Mouse (Mus musculus) gastrocnemius, postnatal 14 days (tissue): Measurements from ENCODE around the gene Cst3. TPM values are rescaled to one million over a fixed set of nuclear protein-coding genes. Genes with fewer than 3 reads are reported as not detected.

Experiments
- DNase-seq: peaks from one replicate; pipeline ENCODE4 v3.0.0; 2021; ENCODE audit warnings: mixed read lengths
- intact Hi-C: fragments of 180-260 bp; cut with DNase I; formaldehyde crosslinking; loops from one replicate; pipeline ENCODE4 v1.15.1; 2025; ENCODE audit warnings: low total_unique reads
- long read RNA-seq, 2 experiments: library from polyadenylated mRNA; stranded (forward); transcript quantifications; one replicate each; pipeline ENCODE4 v2.0.0; 2021
- total RNA-seq, 2 experiments: library from RNA; stranded (reverse); gene quantifications; 2 replicates each; pipeline ENCODE4 v1.2.3; 2021

The Cst3 gene
- total RNA-seq = 100 to 1,000 TPM; 488 to 506 TPM
- long read RNA-seq, experiment 1, transcript Cst3-201 (3 exons, 860 nt) = major isoform, 314 of 330 reads
- long read RNA-seq, experiment 1, partial matches to known transcripts = 12 of 330 reads
- long read RNA-seq, experiment 1, other reads (novel, unspliced or antisense) = 2 of 330 reads
- long read RNA-seq, experiment 2, transcript Cst3-201 (3 exons, 860 nt) = major isoform, 451 of 458 reads
- long read RNA-seq, experiment 2, partial matches to known transcripts = 5 of 458 reads
- long read RNA-seq, experiment 2, other reads (novel, unspliced or antisense) = 2 of 458 reads

GRCm38 (mm10) chr2:148875335-148875811, at the start of gene Cst3:
Gene Cst3 (minus strand): TSS chr2:148875692.
- DNase-seq = peak; percentile 96

GRCm38 (mm10) chr2:148902286-148902685, 26.8 kb upstream of the Cst3 start:
- DNase-seq = peak; percentile 50
- intact Hi-C loops = loop anchor here (1.0 to 10.0 kb wide), 2 partner anchors 54 to 147 kb away; partner anchors contain the start of gene Cstl1

More at GRCm38 (mm10) chr2:148875335-148875811, at the start of gene Cst3:
- intact Hi-C loops = no loop called here

- no peak for DNase-seq
- intact Hi-C loops = loop anchor here (10.0 kb wide), 1 partner anchor 146 kb away; the partner anchor contains the start of gene Cstl1
Measured at GRCm38 (mm10) chr2:148900305-148900704, 24.8 kb upstream of the Cst3 start.

DNA sequence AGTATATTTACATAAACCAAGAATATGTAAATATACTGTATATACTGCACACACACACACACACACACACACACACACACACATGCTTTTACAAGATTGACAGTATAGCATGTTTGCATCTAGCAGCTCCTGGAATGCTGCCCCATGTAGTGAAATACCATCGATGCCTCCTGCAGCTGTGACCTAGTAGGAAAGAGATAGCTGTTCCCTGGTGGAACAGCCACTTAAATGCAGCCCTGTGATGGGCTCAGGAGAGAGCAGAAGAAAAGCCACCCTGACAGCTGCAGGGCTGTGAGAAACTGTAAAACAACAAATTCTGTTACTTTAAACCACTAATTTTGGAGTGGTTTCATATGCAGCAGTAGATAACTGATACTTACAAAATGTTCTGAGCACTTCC, 20.7 kb upstream of the Cst3 start:
- DNase-seq = no peak
- intact Hi-C loops = no loop called here

DNA sequence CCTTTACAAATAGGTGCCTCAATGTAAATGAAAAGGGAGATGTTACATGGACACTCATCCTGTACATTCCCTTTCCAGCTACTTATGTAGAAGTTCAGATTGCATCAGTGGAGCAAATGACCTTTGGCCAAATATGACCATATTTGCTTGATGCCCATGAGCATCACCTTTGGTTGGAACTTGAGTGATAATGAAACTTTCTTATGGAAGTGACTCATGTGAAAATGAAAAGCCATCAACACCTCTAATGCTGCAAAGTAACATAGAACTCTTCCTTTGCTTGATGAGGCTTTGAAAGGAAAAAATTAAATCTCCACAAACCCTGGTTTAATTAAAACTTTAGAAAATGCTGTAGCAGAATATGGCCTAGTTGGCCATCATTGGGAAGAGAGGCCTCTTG, 17.6 kb upstream of the Cst3 start:
- DNase-seq = no peak
- intact Hi-C loops = no loop called here

DNA sequence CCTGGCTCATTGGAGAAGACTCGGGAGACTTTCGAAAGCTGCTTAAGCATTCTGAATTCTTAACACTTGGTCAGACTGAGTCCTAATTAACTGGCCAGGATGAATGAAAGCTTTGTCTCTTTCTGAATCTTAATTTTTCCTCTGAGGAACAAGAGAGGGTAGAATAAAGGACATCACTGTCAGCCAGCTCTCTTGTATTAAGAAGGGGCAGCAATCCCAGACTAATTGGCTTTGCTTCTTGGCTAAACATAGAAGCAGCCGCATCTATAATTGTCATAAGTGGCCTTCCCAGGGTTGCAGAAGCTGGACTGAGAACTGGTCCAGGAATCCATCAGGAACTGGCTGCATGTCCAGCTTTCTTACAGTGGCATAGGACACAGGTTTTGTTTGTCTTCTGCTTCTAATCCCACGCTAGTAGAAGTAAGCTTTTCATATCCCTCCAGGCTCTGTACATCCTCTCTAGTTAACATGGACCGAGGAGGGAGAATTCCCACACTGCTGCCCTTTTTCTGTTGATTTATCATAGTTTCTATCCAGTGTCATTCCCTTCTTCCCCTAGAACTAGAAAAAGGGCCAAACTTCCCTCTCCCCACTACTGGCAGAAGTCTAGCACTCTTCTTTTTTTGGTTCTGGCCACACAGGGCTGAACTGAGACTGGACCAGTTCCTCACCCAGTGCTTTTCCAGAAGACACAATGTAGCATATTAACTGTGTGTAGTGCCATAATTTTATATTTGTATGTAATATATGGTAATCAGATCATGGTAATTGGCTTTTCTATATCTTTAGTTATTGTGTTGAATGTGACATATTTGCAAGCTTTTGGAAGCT, 14.7 kb upstream of the Cst3 start:
- peak; percentile 23 for DNase-seq
- intact Hi-C loops = no loop called here

- DNase-seq = no peak
- intact Hi-C loops = no loop called here
Measured at GRCm38 (mm10) chr2:148889331-148890010, 14.0 kb upstream of the Cst3 start.

DNA sequence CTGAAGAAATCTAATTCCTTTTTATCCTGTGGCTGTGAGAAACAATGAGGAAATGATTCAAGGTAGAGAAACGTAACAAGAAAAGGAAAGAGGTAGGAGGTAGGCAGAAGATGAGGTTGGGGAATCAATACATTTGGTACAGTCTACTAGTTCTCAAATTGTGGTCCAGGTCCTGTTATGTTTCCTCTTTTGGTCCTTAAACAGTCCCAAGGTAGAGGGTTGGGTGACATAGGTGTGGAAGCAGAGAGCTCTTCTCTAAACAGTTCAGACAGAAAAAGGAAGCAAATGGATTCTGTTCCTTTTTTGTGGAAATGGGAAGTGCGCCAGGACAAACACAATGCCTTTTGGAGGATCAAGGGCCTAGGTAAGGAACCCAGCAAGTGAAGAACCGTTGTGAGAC, 13.4 kb upstream of the Cst3 start:
- no peak for DNase-seq
- intact Hi-C loops = no loop called here

- no peak for DNase-seq
- intact Hi-C loops = no loop called here
Measured at GRCm38 (mm10) chr2:148884738-148885137, 9.2 kb upstream of the Cst3 start.

GRCm38 (mm10) chr2:148879199-148879598, 3.7 kb upstream of the Cst3 start:
- intact Hi-C loops = no loop called here
- peak; percentile 49 for DNase-seq

DNA sequence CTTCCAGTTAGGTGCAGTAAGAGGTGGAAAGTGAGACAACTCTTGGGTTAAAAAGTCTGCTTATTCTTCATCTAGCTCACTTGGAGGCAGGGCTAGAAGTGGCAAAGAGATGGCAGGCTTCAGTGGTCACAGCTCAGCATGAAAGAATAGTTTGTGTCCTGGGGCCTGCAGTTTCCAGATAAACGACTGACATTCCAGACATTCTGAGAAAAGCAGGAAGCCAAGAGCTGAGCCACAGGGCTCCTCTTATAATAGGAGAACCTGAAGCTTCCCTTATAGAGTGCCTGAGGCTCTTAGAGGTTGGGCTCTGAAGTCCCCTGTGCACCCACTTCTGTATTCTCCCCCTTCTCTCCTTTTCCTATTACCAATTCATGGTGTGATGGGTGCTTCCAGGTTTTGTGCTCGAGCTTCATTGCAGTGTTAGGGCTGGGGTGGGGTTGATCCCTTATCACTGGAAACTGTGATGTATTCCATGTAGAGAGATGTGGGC, 3.2 kb upstream of the Cst3 start:
- DNase-seq = no peak
- intact Hi-C loops = no loop called here

DNA sequence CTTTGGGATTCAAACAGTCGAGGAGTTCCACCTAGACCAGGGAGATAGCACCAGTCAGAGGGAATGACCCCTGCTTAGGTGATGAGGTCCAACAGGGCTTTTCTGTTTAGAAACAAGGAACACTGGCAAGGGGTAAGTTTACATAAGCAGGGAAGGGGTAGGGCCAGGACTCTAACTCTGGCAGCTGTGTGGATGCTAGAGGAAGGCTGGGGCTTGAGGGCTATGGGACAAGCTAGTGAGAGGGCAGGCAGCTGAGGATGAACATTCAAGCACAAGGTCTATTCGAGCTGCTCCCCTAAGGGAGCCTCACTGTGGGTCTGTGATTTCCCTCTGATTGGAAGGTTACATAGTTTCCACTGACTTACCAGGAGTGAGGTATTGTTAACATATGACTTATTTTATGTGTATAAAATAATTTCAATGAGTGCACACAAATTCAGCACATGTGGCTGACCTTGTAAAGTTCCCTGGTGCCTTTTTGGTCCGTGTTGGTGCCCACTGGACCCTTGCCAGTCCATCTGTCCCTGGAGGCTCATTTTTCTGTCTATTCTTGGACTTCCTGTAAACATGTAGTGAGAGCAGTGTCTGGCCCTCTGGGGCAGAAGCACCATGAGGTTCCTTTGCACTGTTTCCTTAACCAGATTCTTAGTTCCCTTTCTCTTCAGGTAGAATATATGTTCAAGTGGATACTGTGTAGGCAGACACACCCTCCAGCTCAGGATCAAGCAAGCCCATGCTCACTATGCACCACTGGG, 1.7 kb upstream of the Cst3 start:
- intact Hi-C loops = no loop called here
- DNase-seq = peak; percentile 65

DNA sequence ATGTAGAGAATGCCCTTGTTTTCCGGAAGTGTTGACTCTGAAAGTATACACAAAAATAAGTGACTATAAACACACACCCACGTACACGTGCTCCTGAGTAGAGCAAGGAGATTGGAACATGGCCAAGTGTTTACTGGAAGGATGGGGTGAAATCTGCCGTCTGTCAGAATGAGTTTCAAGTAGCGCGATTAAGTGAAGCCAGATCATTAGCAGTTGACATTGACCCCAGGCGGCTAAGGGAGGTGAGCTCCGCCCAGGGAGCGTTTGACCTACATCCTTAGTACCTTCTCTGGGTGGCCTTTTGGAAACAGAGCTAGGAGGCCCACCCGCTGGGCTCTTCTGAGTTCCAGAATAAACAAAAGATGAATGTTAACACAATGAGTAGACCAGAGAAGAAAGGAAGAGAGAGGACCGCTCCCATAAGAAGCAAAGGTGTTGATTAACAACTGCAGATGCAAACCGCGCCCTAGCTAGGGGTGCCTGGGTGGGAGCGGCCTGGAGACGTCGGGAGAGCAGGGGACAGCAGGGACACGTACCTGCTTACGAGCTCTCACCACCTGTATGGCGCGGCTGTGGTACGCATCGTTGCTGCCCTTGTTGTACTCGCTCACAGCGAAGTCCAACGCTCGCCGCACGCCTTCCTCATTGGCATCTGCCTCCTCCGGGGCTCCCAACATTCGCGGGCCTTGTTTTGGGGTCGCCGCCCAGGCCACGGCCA, 716 bp downstream of the Cst3 start:
- intact Hi-C loops = no loop called here
- DNase-seq = no peak

DNA sequence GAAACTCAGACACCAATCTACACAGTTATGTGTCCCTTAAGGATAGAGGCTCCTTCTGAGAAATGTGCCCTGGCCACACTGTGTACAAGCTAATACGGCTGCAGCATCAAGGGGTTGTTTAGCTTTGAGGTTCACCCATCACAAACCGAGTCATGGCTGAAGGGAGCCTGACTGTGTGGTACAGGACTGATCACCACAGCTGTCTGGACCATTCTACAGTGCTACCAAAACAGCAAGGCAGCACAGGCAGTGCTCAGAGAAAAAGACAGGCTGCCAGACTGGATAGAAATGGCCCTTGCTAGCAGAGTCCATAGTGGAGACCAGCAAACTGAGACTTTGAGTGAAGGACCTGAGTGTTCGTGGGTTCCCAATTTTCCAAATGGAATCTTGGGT, 1.3 kb downstream of the Cst3 start:
- intact Hi-C loops = no loop called here
- no peak for DNase-seq

DNA sequence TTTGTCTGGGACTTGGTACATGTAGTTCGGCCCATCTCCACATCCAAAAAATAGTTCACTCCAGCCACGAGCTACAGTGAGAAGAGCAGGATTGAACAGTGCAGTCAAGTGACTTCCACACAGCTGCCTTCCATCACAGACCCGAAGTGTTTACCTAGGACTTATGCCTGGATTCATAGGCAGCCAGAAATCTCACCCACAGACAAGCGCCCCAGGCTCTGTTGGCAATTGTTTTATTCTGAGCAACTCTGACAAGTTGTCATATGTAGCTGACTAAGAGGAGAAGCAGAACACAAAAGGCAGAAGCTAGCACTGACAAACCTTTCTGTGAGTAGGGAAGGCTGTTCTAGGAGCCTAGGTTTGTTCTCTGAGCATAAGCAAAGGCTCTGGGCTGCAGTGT, 2.6 kb downstream of the Cst3 start:
- no peak for DNase-seq

GRCm38 (mm10) chr2:148870526-148870925, 5.0 kb downstream of the Cst3 start:
- DNase-seq = no peak
- intact Hi-C loops = no loop called here

More for the DNA sequence above, 2.6 kb downstream of the Cst3 start:
- intact Hi-C loops = loop anchor here (2.0 kb wide), 1 partner anchor 20 kb away; no protein-coding TSS in a partner anchor

- no peak for DNase-seq
- intact Hi-C loops = no loop called here
Measured at GRCm38 (mm10) chr2:148868959-148869358, 6.5 kb downstream of the Cst3 start.

DNA sequence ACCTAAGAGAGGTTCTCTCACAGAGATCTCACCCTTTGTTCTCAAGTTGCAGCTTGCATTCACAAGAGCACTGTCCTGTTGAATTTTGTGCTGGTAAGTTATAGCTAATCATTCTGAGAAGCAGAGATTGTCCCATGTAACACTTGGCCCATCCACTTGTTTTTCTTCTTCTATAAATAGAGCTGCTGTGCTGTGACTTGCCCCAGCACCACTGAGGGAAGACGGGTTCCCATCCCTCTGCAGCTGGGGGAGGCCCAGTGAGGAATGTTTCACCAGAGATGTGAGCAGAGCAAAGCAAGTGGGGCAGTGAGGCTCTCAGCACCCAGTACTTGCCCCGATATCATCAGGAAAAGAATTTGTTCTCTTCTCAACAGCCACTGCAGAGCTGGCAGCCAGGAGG, 10.5 kb downstream of the Cst3 start, which contains the start of gene 9230104L09Rik:
Gene 9230104L09Rik (minus strand): TSS at position 73 of the 400 bp plus-strand sequence.
- intact Hi-C loops = no loop called here
- no peak for DNase-seq
